Mouse (Mus musculus) cerebellum, adult 2 months (tissue): ENCODE data around the gene Nrap.

ENCODE experiments used
- CTCF ChIP-seq: fragments of 200-500 bp; IDR thresholded peaks from 2 replicates; pipeline ENCODE4 v1.5.1; 2011; ENCODE audit warnings: low read depth, mild to moderate bottlenecking, control low read depth, low read length, moderate library complexity, borderline replicate concordance; ENCODE audit not compliant: insufficient read depth
- POLR2A ChIP-seq: fragments of 200-500 bp; IDR thresholded peaks from 2 replicates; pipeline ENCODE4 v1.6.1; 2011; ENCODE audit warnings: low read length, control low read depth, borderline replicate concordance; ENCODE audit not compliant: insufficient read depth

DNA sequence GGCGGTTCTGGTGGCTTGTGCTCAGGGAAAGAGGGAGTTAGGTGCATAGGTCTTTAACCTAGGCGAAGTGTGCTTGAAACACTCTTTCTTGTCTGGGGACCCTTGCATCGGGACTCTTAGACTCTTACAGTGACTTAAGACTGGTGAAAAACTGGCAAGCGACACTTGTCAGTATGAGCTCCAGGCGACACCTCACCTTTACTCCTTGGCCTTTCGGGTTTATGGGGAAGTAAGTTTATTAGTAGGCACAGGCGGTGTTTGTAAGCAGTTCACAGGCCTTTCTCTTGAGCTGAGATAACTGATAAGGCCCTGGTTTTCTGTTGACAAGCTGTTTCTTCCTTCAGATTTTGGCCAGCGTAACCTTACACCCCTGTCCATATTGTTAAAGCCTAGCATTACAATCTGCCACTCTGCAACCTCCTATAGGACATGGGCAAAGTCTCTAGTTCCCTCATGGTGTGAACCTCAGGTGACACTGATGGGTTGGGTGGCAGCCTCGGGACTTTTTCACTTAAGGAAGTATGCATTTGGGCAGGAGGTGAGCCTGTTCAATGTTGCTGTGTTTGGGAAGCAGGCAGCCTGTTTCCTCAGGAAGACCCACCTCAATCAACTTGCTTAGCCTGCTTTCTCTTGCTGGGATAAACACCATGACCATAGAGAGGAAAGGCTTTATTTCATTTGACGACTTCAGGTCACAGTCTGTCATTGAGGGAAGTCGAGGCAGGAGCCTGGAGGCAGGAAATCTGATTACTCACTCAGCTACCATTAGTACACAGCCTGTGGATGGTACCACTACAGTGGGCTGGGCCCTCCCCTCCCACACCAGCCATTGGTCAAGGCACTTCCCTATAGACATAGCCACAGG, 8.1 kb upstream of the Nrap start:
- TF ChIP-seq POLR2A, result no peak
- TF ChIP-seq CTCF, result no peak
